Mouse (Mus musculus) retina, embryonic 14.5 days (tissue): ENCODE measurements at regions not wholly inside any gene's neighbourhood (a gene's known extent, or its start where the extent isn't known, plus 50 kb on each side); places are given as distances from the start of the nearest gene placed in this dataset.

Experiments used
- DNase-seq: peaks from one replicate; pipeline ENCODE4 v3.0.0-alpha.2; 2015; ENCODE audit warnings: low spot score

DNA sequence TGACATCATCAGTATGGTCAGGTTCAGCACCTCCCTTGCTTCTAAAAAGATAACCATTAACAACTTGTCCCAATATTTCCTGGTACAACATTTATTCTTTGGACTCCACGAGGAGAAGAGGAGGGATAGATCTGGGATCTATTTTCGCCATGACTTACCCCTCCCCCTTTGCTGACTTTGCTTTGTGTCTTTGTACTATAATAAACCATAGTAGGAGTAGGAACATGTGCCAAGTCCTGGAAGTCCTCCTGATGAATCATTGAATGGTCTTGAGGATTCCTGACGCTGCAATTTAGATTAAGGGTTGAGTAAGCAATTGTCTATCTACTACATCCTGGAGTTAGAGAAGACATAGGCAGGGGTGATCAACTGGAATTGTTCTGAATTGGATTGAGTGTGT lies 71.2 kb downstream of the Rbm11 start:
- DNase-seq, result no peak

- DNase-seq, result no peak
These were observed 74.9 kb downstream of the Rbm11 start for GRCm38 (mm10) chr16:75667589-75667988.

DNA sequence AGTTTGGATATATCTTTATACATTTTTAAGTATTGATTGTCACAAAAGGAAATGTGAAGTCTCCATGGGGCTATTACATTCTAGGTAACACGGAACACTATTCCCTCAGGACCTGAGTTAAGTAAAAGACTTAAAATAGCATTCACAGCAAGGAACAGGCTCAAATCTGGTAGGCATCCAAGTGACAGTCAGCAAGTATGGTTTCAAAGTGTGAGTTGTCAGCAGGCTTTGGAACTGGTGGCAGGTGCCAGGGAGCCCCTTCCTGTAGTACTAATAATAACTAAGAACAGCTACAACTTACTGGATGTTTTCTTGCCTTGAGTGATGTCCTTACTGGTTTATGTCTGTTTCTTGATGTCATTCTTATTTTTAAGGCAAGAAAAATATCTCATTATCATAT lies 79.5 kb downstream of the Rbm11 start:
- no peak for DNase-seq

DNA sequence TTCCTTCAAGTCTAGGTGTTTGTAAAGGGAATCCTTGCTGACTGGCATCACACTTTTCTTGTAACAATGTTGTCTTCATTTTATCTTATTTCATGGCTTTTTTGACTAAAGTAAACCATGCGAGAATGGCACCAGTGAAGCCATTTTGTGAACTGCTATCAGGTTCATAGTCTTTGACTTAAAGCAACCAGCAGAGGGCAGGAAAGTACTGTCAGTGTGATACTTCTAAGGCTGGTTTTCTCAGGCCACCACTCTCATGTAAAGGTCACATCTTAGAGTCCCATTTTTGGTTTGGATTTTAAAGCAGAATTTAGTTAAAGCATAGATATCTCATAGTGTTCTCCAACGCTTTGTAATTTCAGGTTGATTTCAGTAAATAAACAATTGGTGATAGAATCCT lies 83.2 kb downstream of the Rbm11 start:
- peak; percentile 89 for DNase-seq

DNA sequence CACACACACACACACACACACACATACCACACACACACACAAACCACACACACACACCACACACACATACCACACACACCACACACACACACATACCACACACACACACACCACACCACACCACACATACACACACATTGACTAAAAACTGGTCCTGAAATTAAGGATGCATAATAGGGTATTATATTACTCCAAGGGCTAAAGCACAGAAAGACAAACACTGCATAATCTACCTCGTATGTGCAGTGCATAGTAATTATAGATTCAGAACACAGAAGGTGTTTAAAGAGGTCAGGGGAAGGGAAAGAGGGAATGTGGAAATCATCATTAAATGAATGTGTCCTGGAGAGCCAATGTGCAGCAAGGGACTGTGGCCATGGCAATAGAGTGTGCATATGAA lies 84.5 kb downstream of the Rbm11 start:
- DNase-seq, result no peak
